Mouse (Mus musculus) lung, postnatal 0 days (tissue): ENCODE data around the gene Rad18.

Experiments used
- CTCF ChIP-seq: IDR thresholded peaks from 2 replicates; pipeline ENCODE4 v1.5.1; 2016; ENCODE audit warnings: antibody characterized with exemption, mild to moderate bottlenecking
- EP300 ChIP-seq: IDR thresholded peaks from 2 replicates; pipeline ENCODE4 v1.6.1; 2016; ENCODE audit warnings: antibody characterized with exemption, mild to moderate bottlenecking, control low read depth

DNA sequence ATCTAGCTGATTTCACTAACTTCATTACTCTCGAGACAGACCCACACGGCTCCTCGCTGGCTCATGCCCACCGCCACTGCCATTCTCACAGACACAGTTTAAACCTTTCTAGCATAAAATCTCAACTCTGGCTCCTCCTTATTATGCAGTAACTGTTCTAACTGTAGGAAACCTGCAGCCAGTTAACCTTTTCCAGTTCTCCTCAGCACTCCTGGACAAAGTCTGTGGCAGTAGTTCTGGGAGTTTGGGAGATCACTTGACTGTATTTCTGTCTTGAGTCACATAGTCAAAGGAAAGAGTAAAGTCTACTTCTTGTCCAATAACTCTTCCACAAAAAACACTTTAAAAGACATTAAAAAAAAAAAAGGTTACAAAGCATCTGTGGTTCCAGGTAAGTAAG, 66.2 kb downstream of the Rad18 start:
- TF ChIP-seq CTCF (no peak), EP300 (no peak)
